Mouse (Mus musculus) adrenal gland, postnatal 14 days (tissue): Measurements from ENCODE around the gene 1520401A03Rik. TPM values are rescaled to one million over a fixed set of nuclear protein-coding genes. Genes with fewer than 3 reads are reported as not detected.

Experiments used
- DNase-seq: peaks from one replicate; pipeline ENCODE4 v3.0.0; 2021; ENCODE audit warnings: mixed read lengths
- total RNA-seq: library from RNA; stranded (reverse); gene quantifications from 2 replicates; pipeline ENCODE4 v1.2.3, GENCODE M21; 2021

Gene 1520401A03Rik
- total RNA-seq, 1 experiment from 2014 or later: 1.9 TPM

GRCm38 (mm10) chr17:23742941-23743340 is 20.4 kb upstream of the 1520401A03Rik start:
- no peak for DNase-seq

GRCm38 (mm10) chr17:23742210-23742793 is 19.7 kb upstream of the 1520401A03Rik start:
- no peak for DNase-seq

- DNase-seq: no peak
Observed at GRCm38 (mm10) chr17:23741359-23742209, 19.0 kb upstream of the 1520401A03Rik start.

- no peak for DNase-seq
Observed at GRCm38 (mm10) chr17:23740598-23741021, 18.0 kb upstream of the 1520401A03Rik start, which contains the start of gene Paqr4. Gene Paqr4, minus strand, starts transcription at chr17:23740867.

GRCm38 (mm10) chr17:23740136-23740584 is 17.6 kb upstream of the 1520401A03Rik start:
- DNase-seq: peak; percentile 95

- no peak for DNase-seq
Observed at GRCm38 (mm10) chr17:23739202-23740135, 16.9 kb upstream of the 1520401A03Rik start.

GRCm38 (mm10) chr17:23738836-23739201 is 16.2 kb upstream of the 1520401A03Rik start:
- DNase-seq: no peak

- no peak for DNase-seq
Observed at GRCm38 (mm10) chr17:23737493-23738445, 15.2 kb upstream of the 1520401A03Rik start.

- DNase-seq: no peak
Observed at GRCm38 (mm10) chr17:23734341-23734740, 11.8 kb upstream of the 1520401A03Rik start.

GRCm38 (mm10) chr17:23730441-23730840 is 7.9 kb upstream of the 1520401A03Rik start:
- DNase-seq: no peak

- DNase-seq: peak; percentile 91
Observed at GRCm38 (mm10) chr17:23726758-23727142, 4.2 kb upstream of the 1520401A03Rik start.

GRCm38 (mm10) chr17:23725999-23726757 is 3.6 kb upstream of the 1520401A03Rik start, which contains the start of gene Pkmyt1:
Gene Pkmyt1, plus strand, starts transcription at chr17:23726336.
- peak; percentile 98 for DNase-seq

- no peak for DNase-seq
Observed at GRCm38 (mm10) chr17:23725477-23725876, 2.9 kb upstream of the 1520401A03Rik start.

GRCm38 (mm10) chr17:23721886-23722285 is 697 bp downstream of the 1520401A03Rik start:
- DNase-seq: peak; percentile 48

- no peak for DNase-seq
Observed at GRCm38 (mm10) chr17:23719455-23719854, 3.1 kb downstream of the 1520401A03Rik start.

GRCm38 (mm10) chr17:23717003-23717402 is 5.6 kb downstream of the 1520401A03Rik start:
- no peak for DNase-seq

GRCm38 (mm10) chr17:23706212-23706611 is 16.4 kb downstream of the 1520401A03Rik start:
- DNase-seq: peak; percentile 89

- no peak for DNase-seq
Observed at GRCm38 (mm10) chr17:23705525-23706104, 17.0 kb downstream of the 1520401A03Rik start.

- DNase-seq: no peak
Observed at GRCm38 (mm10) chr17:23704741-23705140, 17.8 kb downstream of the 1520401A03Rik start.

- no peak for DNase-seq
Observed at GRCm38 (mm10) chr17:23703301-23703700, 19.3 kb downstream of the 1520401A03Rik start.
